Mouse (Mus musculus) heart, adult 11 months (tissue): ENCODE data around the gene Lactb.

ENCODE experiments used
- DNase-seq: peaks from one replicate; pipeline ENCODE4 v3.0.0; 2022

Lactb gene

DNA sequence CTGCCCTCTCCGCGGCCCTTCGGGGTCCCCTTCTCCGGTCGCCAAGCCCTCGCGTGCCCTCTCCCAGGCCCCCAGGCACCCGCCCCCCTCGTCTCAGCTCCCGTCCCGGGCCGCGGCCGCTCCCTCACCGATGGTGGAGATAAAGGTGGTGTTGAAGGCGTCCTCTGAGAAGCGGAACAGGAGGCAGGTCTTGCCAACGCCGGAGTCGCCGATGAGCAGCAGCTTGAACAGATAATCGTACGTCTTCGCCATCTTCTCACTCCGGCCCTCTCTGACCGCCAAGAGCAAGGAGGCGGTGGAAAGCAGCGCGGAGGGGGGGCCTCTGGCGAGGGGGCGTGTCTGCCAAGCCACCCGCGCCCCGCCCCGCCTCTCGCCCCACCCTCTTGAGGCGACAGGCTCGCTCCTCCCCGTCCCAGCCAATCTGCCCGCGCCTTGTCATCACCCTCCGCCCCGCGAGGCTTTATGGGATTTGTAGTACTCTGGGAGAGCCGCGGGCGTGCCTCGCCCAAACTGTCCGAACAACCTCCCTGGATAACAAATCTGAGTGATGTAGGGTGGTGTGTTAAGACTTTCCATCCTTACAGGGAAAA lies 55.8 kb downstream of the Lactb start, which contains the start of gene Rab8b:
Gene Rab8b, minus strand, starts transcription at position 306 of the 590 bp plus-strand sequence.
- DNase-seq, result peak; percentile 100

DNA sequence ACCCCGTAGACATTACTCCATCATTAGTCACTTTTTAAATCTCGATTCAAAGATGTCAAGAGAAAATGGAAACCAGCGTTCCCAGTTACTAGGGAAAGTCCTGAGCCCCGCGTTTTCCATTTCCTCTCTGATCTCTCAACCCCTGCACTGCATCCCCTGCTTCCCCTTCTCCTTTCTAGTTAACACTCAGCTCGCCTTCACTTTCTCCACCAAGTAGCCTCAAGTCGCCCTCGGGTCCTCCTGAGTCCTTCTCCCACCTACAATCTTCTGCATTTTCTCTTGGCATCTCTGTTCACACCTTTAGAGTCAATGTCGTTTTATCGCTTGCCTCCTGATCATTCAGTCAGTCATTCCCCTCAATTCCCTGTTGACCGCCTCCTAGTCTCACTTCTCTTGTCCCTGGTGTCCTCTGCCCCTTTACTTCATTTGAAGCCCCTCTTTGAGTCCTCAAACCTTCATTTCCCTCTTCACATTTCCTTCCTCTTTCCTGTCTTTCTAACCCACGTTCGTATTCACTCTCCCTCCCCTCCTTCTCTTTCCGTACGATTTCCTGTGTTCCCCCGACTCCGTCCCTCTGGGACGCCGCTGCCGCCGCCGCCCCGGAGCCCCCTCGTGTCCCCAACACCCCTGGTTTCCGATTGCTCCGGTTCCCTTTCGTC lies 56.5 kb downstream of the Lactb start:
- DNase-seq, result no peak

DNA sequence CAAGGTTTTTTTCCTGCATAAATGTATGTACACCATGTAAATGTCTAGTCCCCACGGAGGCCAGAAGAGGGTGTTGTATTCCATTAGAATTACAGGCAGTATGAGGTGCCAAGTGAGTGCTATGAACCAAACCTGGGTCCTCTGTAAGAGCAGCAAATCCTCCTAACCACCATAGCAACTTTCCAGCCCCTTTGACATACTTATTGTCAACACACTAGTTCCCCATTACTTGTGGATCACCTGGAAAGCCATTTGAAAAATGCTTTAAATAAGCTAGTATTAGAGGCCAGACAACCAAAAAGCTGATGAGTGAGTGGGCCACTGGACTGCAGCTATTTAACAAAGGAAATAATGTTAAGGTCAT lies 57.4 kb downstream of the Lactb start:
- DNase-seq, result peak; percentile 82

DNA sequence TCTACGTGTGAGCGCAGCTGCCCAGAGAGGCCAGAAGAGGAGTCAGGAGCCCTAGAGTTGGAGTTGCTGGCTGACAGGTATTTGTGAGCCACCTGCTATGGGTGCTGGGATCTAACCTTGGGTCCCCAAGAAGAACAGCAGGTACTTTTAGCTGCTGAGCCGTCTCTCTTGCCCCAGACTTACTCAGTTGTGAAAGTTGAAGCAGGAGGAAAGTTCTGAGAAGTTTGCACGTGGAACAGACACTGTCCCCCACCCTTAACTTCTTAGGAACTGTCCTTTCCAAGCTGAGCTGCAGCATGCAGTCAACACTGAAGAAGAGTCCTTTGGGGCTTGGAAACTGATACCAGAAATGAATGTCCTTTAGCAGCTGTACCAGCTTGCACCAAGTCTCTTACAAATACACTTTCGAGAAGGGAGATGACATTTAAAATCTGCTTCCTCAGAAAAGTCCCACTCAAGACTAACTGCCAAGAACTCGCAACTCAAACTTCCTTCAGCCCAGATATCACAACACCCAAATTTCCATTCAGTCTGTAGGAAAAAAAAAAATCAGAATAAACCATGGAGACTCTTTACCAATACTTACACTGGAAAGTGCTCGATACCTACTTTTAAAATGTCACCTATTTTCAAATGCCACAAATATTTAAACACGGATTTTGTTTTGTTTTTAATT lies 57.9 kb downstream of the Lactb start:
- DNase-seq, result peak; percentile 89

DNA sequence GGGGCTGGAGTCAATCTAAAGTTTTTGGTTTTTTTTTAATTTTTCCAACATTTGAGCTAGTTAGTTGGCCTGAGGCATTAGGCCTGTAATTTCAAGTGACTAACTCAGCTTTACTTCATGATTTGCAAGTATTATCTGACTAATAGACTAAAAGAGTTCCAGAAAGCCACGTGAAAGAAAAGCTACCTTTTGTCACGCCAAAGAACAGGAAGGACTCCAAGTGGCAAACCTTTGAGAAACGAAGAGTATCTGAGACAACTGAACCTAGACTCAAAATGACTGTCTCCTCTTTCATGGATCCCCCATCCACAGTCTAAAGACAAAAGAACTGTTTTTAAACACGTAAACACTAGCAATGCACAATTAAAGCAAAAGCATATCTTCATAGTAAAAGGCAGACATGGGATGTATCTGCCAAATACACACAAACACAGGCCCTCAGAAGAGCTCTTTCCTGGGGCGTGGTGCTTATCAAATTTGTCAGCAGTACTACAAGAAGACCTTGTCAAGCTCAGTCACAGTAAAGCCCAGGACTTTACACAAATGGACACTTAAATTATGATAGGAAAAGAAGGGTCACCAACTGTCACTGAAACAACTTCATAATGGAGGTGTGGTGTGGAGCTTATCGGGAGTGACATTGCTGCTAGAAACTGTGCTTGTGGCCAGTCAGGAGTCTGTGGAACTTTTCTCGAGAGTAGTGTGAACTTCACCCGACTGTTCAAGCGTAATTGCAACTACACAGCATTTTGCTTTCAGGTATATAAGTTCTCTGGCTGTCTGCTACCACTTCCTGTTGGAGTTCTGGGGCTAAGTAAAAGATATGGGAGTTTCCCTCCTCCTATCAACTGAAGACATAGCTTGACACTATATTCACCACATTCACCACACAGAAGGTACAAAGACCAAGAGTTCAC lies 59.2 kb downstream of the Lactb start:
- peak; percentile 80 for DNase-seq

DNA sequence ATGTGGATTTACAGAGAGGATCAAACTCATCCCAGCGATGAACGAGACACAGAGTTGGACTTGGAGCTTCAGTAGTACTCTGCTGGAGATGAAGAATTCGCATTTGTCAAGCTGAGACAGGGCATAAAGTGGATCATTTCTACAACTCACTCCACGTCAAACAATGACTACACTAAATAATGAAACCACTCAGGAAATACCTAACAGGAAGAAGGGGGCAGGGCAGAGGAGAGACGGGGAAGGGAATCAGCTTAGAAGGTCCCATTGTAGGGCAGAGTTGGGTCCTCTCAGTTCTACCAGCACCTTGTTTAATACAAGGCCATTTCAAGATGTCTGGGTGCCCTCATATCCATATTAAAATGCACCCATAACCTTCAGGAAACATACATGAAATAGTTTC lies 59.9 kb downstream of the Lactb start:
- peak; percentile 89 for DNase-seq

DNA sequence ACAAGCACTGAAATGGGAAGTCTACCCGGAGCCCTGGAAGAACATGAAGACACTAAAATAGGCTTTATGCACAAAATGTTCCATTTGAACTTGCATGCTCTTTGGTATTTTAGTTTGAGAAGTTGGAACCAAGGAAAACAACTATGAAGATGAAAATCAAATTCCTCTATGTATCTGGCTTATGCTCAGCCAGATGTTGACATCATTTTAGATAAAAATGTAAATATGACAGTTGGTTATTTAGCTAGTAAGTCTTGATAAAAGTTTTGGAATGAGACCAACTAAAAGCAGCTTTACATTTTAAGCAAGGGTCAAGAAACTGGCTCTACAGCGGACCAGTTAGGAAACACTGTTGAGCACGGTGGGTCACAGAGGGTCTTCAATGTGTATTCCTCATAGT lies 60.7 kb downstream of the Lactb start:
- DNase-seq, result no peak

DNA sequence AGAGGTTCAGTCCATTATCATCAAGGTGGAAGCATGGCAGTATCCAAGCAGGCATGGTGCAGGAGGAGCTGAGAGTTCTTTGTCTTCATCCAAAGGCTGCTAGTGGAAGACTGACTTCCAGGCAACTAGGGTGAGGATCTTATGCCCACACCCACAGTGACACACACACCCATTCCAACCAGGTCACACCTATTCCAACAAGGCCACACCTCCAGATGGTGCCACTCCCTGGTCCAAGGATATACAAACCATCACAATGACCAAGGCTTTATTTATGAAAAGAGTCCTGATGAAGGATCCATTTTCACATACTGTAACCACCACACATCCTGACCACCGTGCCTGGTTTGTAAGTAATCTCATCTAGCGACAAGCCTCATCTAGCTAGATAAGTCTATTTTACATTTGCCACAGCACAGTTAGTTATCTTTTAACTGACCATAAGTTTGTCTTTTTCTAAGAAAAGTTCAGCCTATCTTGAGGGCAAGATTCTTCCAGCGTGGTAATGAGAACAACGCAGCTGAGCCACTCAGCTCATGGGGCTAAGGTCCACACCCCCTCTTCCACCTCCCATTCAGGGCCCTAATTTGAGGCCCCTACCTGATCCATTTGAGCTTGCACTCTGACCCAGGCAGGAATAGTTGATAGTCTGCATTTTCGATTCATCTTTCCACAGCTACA lies 61.9 kb downstream of the Lactb start:
- DNase-seq, result peak; percentile 80

GRCm38 (mm10) chr9:66912304-66912703 lies 63.0 kb downstream of the Lactb start:
- DNase-seq, result peak; percentile 18

DNA sequence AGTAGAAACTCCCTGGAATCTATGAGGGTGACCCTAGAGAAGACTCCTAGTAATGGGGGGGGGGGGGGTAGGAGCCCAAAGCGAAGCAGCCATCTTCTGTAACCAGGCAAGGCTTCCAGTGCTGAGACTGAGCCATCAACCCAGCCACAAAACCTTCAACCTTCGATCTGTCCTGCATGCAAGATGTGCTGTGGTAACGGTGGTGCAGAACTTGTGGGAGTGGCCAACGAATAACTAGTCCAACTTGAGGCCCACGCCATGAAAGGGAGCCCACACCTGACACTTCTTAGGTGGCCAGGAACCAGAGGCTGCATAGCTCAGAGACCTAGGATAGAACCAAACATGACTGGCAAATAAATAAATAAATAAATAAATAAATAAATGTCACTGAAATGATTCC lies 64.6 kb downstream of the Lactb start:
- DNase-seq, result peak; percentile 86

DNA sequence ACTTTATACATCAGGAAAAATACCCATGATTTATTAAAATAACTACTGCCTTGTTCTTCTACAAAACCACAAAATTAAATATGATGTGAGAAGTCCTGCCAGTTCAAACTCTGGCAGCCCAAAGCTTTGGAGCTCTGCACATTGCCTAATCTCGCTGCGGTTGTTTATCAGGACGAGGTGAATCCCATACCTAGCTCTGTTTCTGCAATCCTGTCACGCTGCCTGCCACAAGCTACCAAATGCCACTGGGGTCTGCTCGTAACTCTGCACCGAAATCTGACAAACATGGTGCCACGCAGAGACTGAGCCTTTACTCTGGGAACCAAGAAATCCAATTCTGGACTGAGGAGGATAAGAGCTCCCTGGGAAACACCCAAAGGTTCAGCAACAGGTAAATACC lies 65.4 kb downstream of the Lactb start:
- peak; percentile 79 for DNase-seq

- peak; percentile 81 for DNase-seq
Measured at GRCm38 (mm10) chr9:66907746-66908397, 67.4 kb downstream of the Lactb start.

- peak; percentile 83 for DNase-seq
Measured at GRCm38 (mm10) chr9:66907126-66907525, 68.2 kb downstream of the Lactb start.

GRCm38 (mm10) chr9:66905990-66906389 lies 69.3 kb downstream of the Lactb start:
- peak; percentile 54 for DNase-seq
